Mouse (Mus musculus): ENCODE measurements around the gene Tnrc6c.

Tnrc6c gene

GRCm38 (mm10) chr11:117759267-117759666 is 105.2 kb downstream of the Tnrc6c start:
- ChIA-PET CTCF (interaction anchor here in 3 of 4 experiments (0.6 to 0.9 kb wide), 5 partner anchors 18 to 765 kb away, joined by 3 to 7 read pairs (median 3); no protein-coding TSS in a partner anchor), POLR2A (interaction anchor here in 2 of 4 experiments (0.7 to 4.6 kb wide), 5 partner anchors 9 to 92 kb away, joined by 3 to 24 read pairs (median 3); partner anchors contain the start of genes Afmid (in 1 of the 2) and Tk1 (in 1 of the 2))

- ChIA-PET CTCF (interaction anchor here (0.6 to 2.4 kb wide), 14 partner anchors 10 to 659 kb away, joined by 3 to 14 read pairs (median 4); partner anchors contain the start of gene Tnrc6c (in 1 of the 4)), POLR2A (interaction anchor here in 3 of 4 experiments (0.8 to 4.6 kb wide), 12 partner anchors 9 to 110 kb away, joined by 3 to 24 read pairs (median 5); partner anchors contain the start of genes Tmc6 (in 1 of the 3) and Tmc8 (in 1 of the 3))
Measured at GRCm38 (mm10) chr11:117760374-117761119, 106.5 kb downstream of the Tnrc6c start.

GRCm38 (mm10) chr11:117761801-117762200 is 107.7 kb downstream of the Tnrc6c start:
- ChIA-PET POLR2A (interaction anchor here in 2 of 4 experiments (0.6 to 4.6 kb wide), 16 partner anchors 7 to 115 kb away, joined by 3 to 24 read pairs (median 4); partner anchors contain the start of genes Tmc6 (in 2 of the 2) and Tmc8 (in 2 of the 2)), CTCF (interaction anchor here in 3 of 4 experiments (0.6 to 2.4 kb wide), 10 partner anchors 8 to 822 kb away, joined by 4 to 7 read pairs (median 5); partner anchors contain the start of genes Afmid (in 1 of the 3) and Tk1 (in 1 of the 3))

GRCm38 (mm10) chr11:117762246-117762645 is 108.2 kb downstream of the Tnrc6c start:
- ChIA-PET POLR2A (interaction anchor here in 3 of 4 experiments (0.6 to 4.6 kb wide), 16 partner anchors 11 to 382 kb away, joined by 3 to 24 read pairs (median 4); partner anchors contain the start of genes Tmc6 (in 2 of the 3), Tmc8 (in 2 of the 3), Afmid (in 1 of the 3) and Tk1 (in 1 of the 3)), CTCF (interaction anchor here in 3 of 4 experiments (0.6 to 1.3 kb wide), 9 partner anchors 8 to 822 kb away, joined by 4 to 6 read pairs (median 5); partner anchors contain the start of genes Afmid (in 1 of the 3) and Tk1 (in 1 of the 3))

GRCm38 (mm10) chr11:117764319-117764718 is 110.2 kb downstream of the Tnrc6c start:
- POLR2A ChIA-PET, result interaction anchor here in 3 of 4 experiments (0.7 to 2.2 kb wide), 11 partner anchors 11 to 526 kb away, joined by 3 to 6 read pairs (median 3); partner anchors contain the start of genes Birc5 (in 1 of the 3) and Usp36 (in 1 of the 3)
- CTCF ChIA-PET, result interaction anchor here in 3 of 4 experiments (0.7 to 1.8 kb wide), 6 partner anchors 17 to 684 kb away, joined by 3 to 12 read pairs (median 3); no protein-coding TSS in a partner anchor

- ChIA-PET POLR2A (interaction anchor here in 3 of 4 experiments (0.7 to 2.2 kb wide), 18 partner anchors 9 to 525 kb away, joined by 3 to 6 read pairs (median 4); partner anchors contain the start of genes Tnrc6c (in 1 of the 3) and Usp36 (in 1 of the 3)), CTCF (interaction anchor here (0.6 to 2.3 kb wide), 8 partner anchors 15 to 380 kb away, joined by 3 to 12 read pairs (median 3); no protein-coding TSS in a partner anchor)
Measured at GRCm38 (mm10) chr11:117765361-117765760, 111.3 kb downstream of the Tnrc6c start.

- ChIA-PET POLR2A (interaction anchor here in 2 of 4 experiments (0.7 to 1.9 kb wide), 8 partner anchors 13 to 112 kb away, joined by 3 to 6 read pairs (median 4); partner anchors contain the start of genes Tmc6 (in 1 of the 2), Tmc8 (in 1 of the 2) and Tnrc6c (in 1 of the 2)), CTCF (interaction anchor here in 1 of 4 experiments (1.7 to 3.1 kb wide), 3 partner anchors 14 to 24 kb away, joined by 4 to 12 read pairs (median 7); no protein-coding TSS in a partner anchor)
Measured at GRCm38 (mm10) chr11:117766275-117766674, 112.2 kb downstream of the Tnrc6c start.

GRCm38 (mm10) chr11:117768725-117769682 is 114.9 kb downstream of the Tnrc6c start:
- CTCF ChIA-PET, result interaction anchor here in 2 of 4 experiments (0.5 to 3.1 kb wide), 4 partner anchors 12 to 1386 kb away, joined by 3 to 12 read pairs (median 4); no protein-coding TSS in a partner anchor
- POLR2A ChIA-PET, result interaction anchor here (0.6 to 2.1 kb wide), 12 partner anchors 8 to 354 kb away, joined by 3 to 8 read pairs (median 3); partner anchors contain the start of gene Tmc6 (in 1 of the 4)

- CTCF ChIA-PET, result no interaction called here
- POLR2A ChIA-PET, result interaction anchor here in 2 of 4 experiments (0.6 to 2.1 kb wide), 8 partner anchors 9 to 114 kb away, joined by 3 to 8 read pairs (median 4); partner anchors contain the start of gene Tmc6 (in 1 of the 2)
Measured at GRCm38 (mm10) chr11:117769683-117770047, 115.6 kb downstream of the Tnrc6c start.

GRCm38 (mm10) chr11:117770407-117770806 is 116.3 kb downstream of the Tnrc6c start:
- ChIA-PET POLR2A (interaction anchor here in 3 of 4 experiments (0.6 to 2.1 kb wide), 5 partner anchors 9 to 1750 kb away, joined by 3 to 8 read pairs (median 4); partner anchors contain the start of gene Tmc6 (in 1 of the 3)), CTCF (interaction anchor here in 1 of 4 experiments (0.5 kb wide), 1 partner anchor 99 kb away, joined by 3 read pairs; no protein-coding TSS in a partner anchor)

GRCm38 (mm10) chr11:117772352-117772751 is 118.3 kb downstream of the Tnrc6c start:
- POLR2A ChIA-PET, result interaction anchor here in 1 of 4 experiments (0.8 kb wide), 1 partner anchor 23 kb away, joined by 3 read pairs; no protein-coding TSS in a partner anchor
- CTCF ChIA-PET, result interaction anchor here in 1 of 4 experiments (0.5 kb wide), 1 partner anchor 747 kb away, joined by 3 read pairs; no protein-coding TSS in a partner anchor

GRCm38 (mm10) chr11:117774925-117775324 is 120.8 kb downstream of the Tnrc6c start:
- ChIA-PET POLR2A (interaction anchor here in 1 of 4 experiments (0.9 to 1.7 kb wide), 3 partner anchors 8 to 42 kb away, joined by 3 to 5 read pairs (median 4); no protein-coding TSS in a partner anchor), CTCF (interaction anchor here in 1 of 4 experiments (1.5 kb wide), 1 partner anchor 15 kb away, joined by 5 read pairs; no protein-coding TSS in a partner anchor)

- POLR2A ChIA-PET, result interaction anchor here in 1 of 4 experiments (0.9 to 1.7 kb wide), 2 partner anchors 8 to 14 kb away, joined by 3 to 5 read pairs; no protein-coding TSS in a partner anchor
- CTCF ChIA-PET, result interaction anchor here in 1 of 4 experiments (1.5 kb wide), 1 partner anchor 15 kb away, joined by 5 read pairs; no protein-coding TSS in a partner anchor
Measured at GRCm38 (mm10) chr11:117775540-117775939, 121.5 kb downstream of the Tnrc6c start.

GRCm38 (mm10) chr11:117776085-117776792 is 122.2 kb downstream of the Tnrc6c start:
- POLR2A ChIA-PET, result no interaction called here

GRCm38 (mm10) chr11:117777111-117777510 is 123.0 kb downstream of the Tnrc6c start:
- CTCF ChIA-PET, result interaction anchor here in 1 of 4 experiments (4.3 kb wide), 1 partner anchor 14 kb away, joined by 26 read pairs; no protein-coding TSS in a partner anchor
- POLR2A ChIA-PET, result interaction anchor here in 2 of 4 experiments (0.6 to 1.4 kb wide), 2 partner anchors 13 to 635 kb away, joined by 3 to 4 read pairs; no protein-coding TSS in a partner anchor

More at GRCm38 (mm10) chr11:117776085-117776792, 122.2 kb downstream of the Tnrc6c start:
- CTCF ChIA-PET, result interaction anchor here in 1 of 4 experiments (1.5 kb wide), 1 partner anchor 14 kb away, joined by 5 read pairs; no protein-coding TSS in a partner anchor
